Mouse (Mus musculus): ENCODE measurements around the gene Pamr1. TPM values are rescaled to one million over a fixed set of nuclear protein-coding genes. Genes with fewer than 3 reads are reported as not detected.

The Pamr1 gene
- polyA plus RNA-seq, 1 experiment from 2014 or later = 44.2 TPM

GRCm38 (mm10) chr2:102620744-102621429 is 71.1 kb downstream of the Pamr1 start:
- 84% methylated on average over 12 of the region's 12 CpGs for WGBS
- no peaks in the 10 kb centered on the region for H3K27me3 ChIP-seq (replicated peaks; ENCODE audit: insufficient read depth, low read length)
- no peak for TF ChIP-seq CTCF (IDR thresholded peaks at IDR 0.05)
- no peak for TF ChIP-seq EP300 (IDR thresholded peaks at IDR 0.05)

GRCm38 (mm10) chr2:102622176-102622575 is 72.4 kb downstream of the Pamr1 start:
- H3K4me2 ChIP-seq (replicated peaks; ENCODE audit: low read depth, low read length) = no peak overlapping the region
- ATAC-seq = no peak
- DNase-seq (ENCODE audit: low spot score) = no peak
- no peaks in the 10 kb centered on the region for H3K4me1 ChIP-seq (ENCODE audit: insufficient read depth, low read depth, low read length)
- no peaks in the 10 kb centered on the region for H3K9me3 ChIP-seq (ENCODE audit: low read length)
- no peaks in the 10 kb centered on the region for H3K27me3 ChIP-seq (replicated peaks; ENCODE audit: insufficient read depth, low read length)
- H3K36me3 ChIP-seq (ENCODE audit: insufficient read depth, low read length) = no peaks in the 10 kb centered on the region
- WGBS = 77% methylated on average over 5 of the region's 5 CpGs
- no peak overlapping the region for H3K27ac ChIP-seq (ENCODE audit: low read length)
- TF ChIP-seq EP300 (IDR thresholded peaks at IDR 0.05) = no peak
- no peak for TF ChIP-seq CTCF (IDR thresholded peaks at IDR 0.05)
- no peak overlapping the region for H3K4me3 ChIP-seq (ENCODE audit: low read depth, low read length)
- H3K9ac ChIP-seq (replicated peaks; ENCODE audit: low read depth) = no peak overlapping the region

More at GRCm38 (mm10) chr2:102620744-102621429, 71.1 kb downstream of the Pamr1 start:
- Histone ChIP-seq H3K36me3 (ENCODE audit: insufficient read depth, low read length) (no peaks in the 10 kb centered on the region), H3K9me3 (ENCODE audit: low read length) (no peaks in the 10 kb centered on the region), H3K4me2 (replicated peaks; ENCODE audit: low read depth, low read length) (no peak overlapping the region), H3K4me3 (ENCODE audit: low read depth, low read length) (no peak overlapping the region), H3K4me1 (ENCODE audit: insufficient read depth, low read depth, low read length) (no peaks in the 10 kb centered on the region), H3K27ac (ENCODE audit: low read length) (no peak overlapping the region), H3K9ac (replicated peaks; ENCODE audit: low read depth) (no peak overlapping the region)
- DNase-seq (ENCODE audit: low spot score) (no peak), ATAC-seq (no peak)

- TF ChIP-seq EP300 (IDR thresholded peaks at IDR 0.05) (no peak), CTCF (IDR thresholded peaks at IDR 0.05) (no peak)
- Histone ChIP-seq H3K4me3 (ENCODE audit: low read depth, low read length) (no peak overlapping the region), H3K36me3 (ENCODE audit: insufficient read depth, low read length) (no peaks in the 10 kb centered on the region), H3K9me3 (ENCODE audit: low read length) (no peaks in the 10 kb centered on the region), H3K4me2 (replicated peaks; ENCODE audit: low read depth, low read length) (no peak overlapping the region), H3K27ac (ENCODE audit: low read length) (no peak overlapping the region), H3K27me3 (replicated peaks; ENCODE audit: insufficient read depth, low read length) (no peaks in the 10 kb centered on the region), H3K9ac (replicated peaks; ENCODE audit: low read depth) (no peak overlapping the region), H3K4me1 (ENCODE audit: insufficient read depth, low read depth, low read length) (no peaks in the 10 kb centered on the region)
- no peak for DNase-seq (ENCODE audit: low spot score)
- ATAC-seq = no peak
Observed at GRCm38 (mm10) chr2:102622943-102623342, 73.1 kb downstream of the Pamr1 start.

- Histone ChIP-seq H3K9me3 (ENCODE audit: low read length) (no peaks in the 10 kb centered on the region), H3K27ac (ENCODE audit: low read length) (no peak overlapping the region), H3K4me1 (ENCODE audit: insufficient read depth, low read depth, low read length) (no peaks in the 10 kb centered on the region), H3K4me3 (ENCODE audit: low read depth, low read length) (no peak overlapping the region), H3K4me2 (replicated peaks; ENCODE audit: low read depth, low read length) (no peak overlapping the region), H3K9ac (replicated peaks; ENCODE audit: low read depth) (no peak overlapping the region), H3K27me3 (replicated peaks; ENCODE audit: insufficient read depth, low read length) (no peaks in the 10 kb centered on the region), H3K36me3 (ENCODE audit: insufficient read depth, low read length) (no peaks in the 10 kb centered on the region)
- no peak for TF ChIP-seq EP300 (IDR thresholded peaks at IDR 0.05)
- TF ChIP-seq CTCF (IDR thresholded peaks at IDR 0.05) = no peak
- no peak for DNase-seq (ENCODE audit: low spot score)
- ATAC-seq = no peak
- WGBS = 94% methylated on average over 1 of the region's 1 CpGs
Observed at GRCm38 (mm10) chr2:102624538-102624937, 74.7 kb downstream of the Pamr1 start.

GRCm38 (mm10) chr2:102632361-102632760 is 82.5 kb downstream of the Pamr1 start:
- no peak overlapping the region for H3K4me2 ChIP-seq (replicated peaks; ENCODE audit: low read depth, low read length)
- H3K27ac ChIP-seq (ENCODE audit: low read length) = no peak overlapping the region
- no peak for TF ChIP-seq CTCF (IDR thresholded peaks at IDR 0.05)
- no peak for TF ChIP-seq EP300 (IDR thresholded peaks at IDR 0.05)
- 69% methylated on average over 4 of the region's 4 CpGs for WGBS
- DNase-seq (ENCODE audit: low spot score) (no peak), ATAC-seq (no peak)
- H3K9ac ChIP-seq (replicated peaks; ENCODE audit: low read depth) = no peak overlapping the region
- no peak overlapping the region for H3K4me3 ChIP-seq (ENCODE audit: low read depth, low read length)
- H3K4me1 ChIP-seq (ENCODE audit: insufficient read depth, low read depth, low read length) = no peaks in the 10 kb centered on the region
- no peaks in the 10 kb centered on the region for H3K36me3 ChIP-seq (ENCODE audit: insufficient read depth, low read length)
- H3K27me3 ChIP-seq (replicated peaks; ENCODE audit: insufficient read depth, low read length) = no peaks in the 10 kb centered on the region
- no peaks in the 10 kb centered on the region for H3K9me3 ChIP-seq (ENCODE audit: low read length)

GRCm38 (mm10) chr2:102634010-102634409 is 84.2 kb downstream of the Pamr1 start:
- H3K4me2 ChIP-seq (replicated peaks; ENCODE audit: low read depth, low read length) = no peak overlapping the region
- no peak for DNase-seq (ENCODE audit: low spot score)
- H3K27me3 ChIP-seq (replicated peaks; ENCODE audit: insufficient read depth, low read length) = no peaks in the 10 kb centered on the region
- no peak overlapping the region for H3K27ac ChIP-seq (ENCODE audit: low read length)
- no peaks in the 10 kb centered on the region for H3K9me3 ChIP-seq (ENCODE audit: low read length)
- H3K4me1 ChIP-seq (ENCODE audit: insufficient read depth, low read depth, low read length) = no peaks in the 10 kb centered on the region
- no peak overlapping the region for H3K4me3 ChIP-seq (ENCODE audit: low read depth, low read length)
- WGBS = 89% methylated on average over 1 of the region's 1 CpGs
- TF ChIP-seq CTCF (IDR thresholded peaks at IDR 0.05) (no peak), EP300 (IDR thresholded peaks at IDR 0.05) (no peak)
- no peak for ATAC-seq
- no peaks in the 10 kb centered on the region for H3K36me3 ChIP-seq (ENCODE audit: insufficient read depth, low read length)
- no peak overlapping the region for H3K9ac ChIP-seq (replicated peaks; ENCODE audit: low read depth)
